Mouse (Mus musculus): Measurements from ENCODE around the gene Klf15. TPM values are rescaled to one million over a fixed set of nuclear protein-coding genes. Genes with fewer than 3 reads are reported as not detected.

Klf15 gene
- polyA plus RNA-seq, 1 experiment from 2014 or later: 5.3 TPM

GRCm38 (mm10) chr6:90496217-90496616 lies 33.8 kb downstream of the Klf15 start:
- no peaks in the 10 kb centered on the region for H3K9me3 ChIP-seq
- peaks cover 10% of the 10 kb centered on the region for H3K4me1 ChIP-seq
- WGBS: 66% methylated on average over 3 of the region's 3 CpGs
- H3K36me3 ChIP-seq: no peaks in the 10 kb centered on the region
- H3K27ac ChIP-seq (replicated peaks): no peak overlapping the region
- ATAC-seq (ENCODE audit: low FRiP score, low read depth): no peak
- H3K27me3 ChIP-seq: no peaks in the 10 kb centered on the region
- H3K4me3 ChIP-seq: no peak overlapping the region
- H3K9ac ChIP-seq (replicated peaks): no peak overlapping the region
- H3K4me2 ChIP-seq (replicated peaks): no peak overlapping the region

GRCm38 (mm10) chr6:90499509-90499908 lies 37.1 kb downstream of the Klf15 start:
- no peak overlapping the region for H3K4me2 ChIP-seq (replicated peaks)
- H3K27me3 ChIP-seq: no peaks in the 10 kb centered on the region
- H3K27ac ChIP-seq (replicated peaks): no peak overlapping the region
- H3K9ac ChIP-seq (replicated peaks): no peak overlapping the region
- 44% methylated on average over 4 of the region's 4 CpGs for WGBS
- no peaks in the 10 kb centered on the region for H3K9me3 ChIP-seq
- no peak overlapping the region for H3K4me3 ChIP-seq
- no peak for ATAC-seq (ENCODE audit: low FRiP score, low read depth)
- peaks cover 10% of the 10 kb centered on the region for H3K4me1 ChIP-seq
- no peaks in the 10 kb centered on the region for H3K36me3 ChIP-seq

- Histone ChIP-seq H3K9ac (replicated peaks) (no peak overlapping the region), H3K4me3 (no peak overlapping the region), H3K27ac (replicated peaks) (no peak overlapping the region), H3K27me3 (no peaks in the 10 kb centered on the region), H3K36me3 (no peaks in the 10 kb centered on the region), H3K9me3 (no peaks in the 10 kb centered on the region), H3K4me1 (peaks cover 4% of the 10 kb centered on the region; the same call in 1 of the 2 replicates), H3K4me2 (replicated peaks) (no peak overlapping the region)
- 79% methylated on average over 8 of the region's 8 CpGs for WGBS
- ATAC-seq (ENCODE audit: low FRiP score, low read depth): no peak
Observed at GRCm38 (mm10) chr6:90501222-90501940, 39.0 kb downstream of the Klf15 start.

- 72% methylated on average over 6 of the region's 6 CpGs for WGBS
- Histone ChIP-seq H3K9me3 (no peaks in the 10 kb centered on the region), H3K4me1 (peaks cover 9% of the 10 kb centered on the region; the same call in 1 of the 2 replicates), H3K4me2 (replicated peaks) (no peak overlapping the region), H3K27ac (replicated peaks) (no peak overlapping the region), H3K9ac (replicated peaks) (no peak overlapping the region), H3K4me3 (no peak overlapping the region), H3K27me3 (no peaks in the 10 kb centered on the region), H3K36me3 (no peaks in the 10 kb centered on the region)
- ATAC-seq (ENCODE audit: low FRiP score, low read depth): no peak
Observed at GRCm38 (mm10) chr6:90505906-90506305, 43.5 kb downstream of the Klf15 start.

GRCm38 (mm10) chr6:90506673-90507311 lies 44.4 kb downstream of the Klf15 start:
- H3K4me2 ChIP-seq (replicated peaks): no peak overlapping the region
- ATAC-seq (ENCODE audit: low FRiP score, low read depth): no peak
- no peak overlapping the region for H3K4me3 ChIP-seq
- H3K27me3 ChIP-seq: no peaks in the 10 kb centered on the region
- 73% methylated on average over 16 of the region's 16 CpGs for WGBS
- peaks cover 9% of the 10 kb centered on the region; the same call in 1 of the 2 replicates for H3K4me1 ChIP-seq
- no peaks in the 10 kb centered on the region for H3K36me3 ChIP-seq
- 0 out of 2 replicates have a peak overlapping the region, but pooled peaks have one; percentile 15 for H3K27ac ChIP-seq (replicated peaks)
- H3K9me3 ChIP-seq: no peaks in the 10 kb centered on the region
- no peak overlapping the region for H3K9ac ChIP-seq (replicated peaks)

GRCm38 (mm10) chr6:90507443-90507842 lies 45.1 kb downstream of the Klf15 start:
- Histone ChIP-seq H3K27me3 (no peaks in the 10 kb centered on the region), H3K9ac (replicated peaks) (no peak overlapping the region), H3K9me3 (no peaks in the 10 kb centered on the region), H3K27ac (replicated peaks) (no peak overlapping the region), H3K4me3 (no peak overlapping the region), H3K4me2 (replicated peaks) (no peak overlapping the region), H3K36me3 (no peaks in the 10 kb centered on the region), H3K4me1 (peaks cover 9% of the 10 kb centered on the region; the same call in 1 of the 2 replicates)
- ATAC-seq (ENCODE audit: low FRiP score, low read depth): no peak

GRCm38 (mm10) chr6:90508197-90508624 lies 45.8 kb downstream of the Klf15 start:
- WGBS: 42% methylated on average over 4 of the region's 4 CpGs
- Histone ChIP-seq H3K4me3 (no peak overlapping the region), H3K27ac (replicated peaks) (no peak overlapping the region), H3K9ac (replicated peaks) (no peak overlapping the region), H3K36me3 (no peaks in the 10 kb centered on the region), H3K27me3 (no peaks in the 10 kb centered on the region), H3K4me2 (replicated peaks) (no peak overlapping the region), H3K9me3 (no peaks in the 10 kb centered on the region), H3K4me1 (peaks cover 9% of the 10 kb centered on the region; the same call in 1 of the 2 replicates)
- no peak for ATAC-seq (ENCODE audit: low FRiP score, low read depth)

- WGBS: 82% methylated on average over 6 of the region's 6 CpGs
Observed at GRCm38 (mm10) chr6:90509085-90509484, 46.7 kb downstream of the Klf15 start.

GRCm38 (mm10) chr6:90512416-90512815 lies 50.0 kb downstream of the Klf15 start:
- WGBS: 85% methylated on average over 5 of the region's 5 CpGs
- no peaks in the 10 kb centered on the region for H3K36me3 ChIP-seq
- no peaks in the 10 kb centered on the region for H3K27me3 ChIP-seq
- H3K4me3 ChIP-seq: no peak overlapping the region
- H3K9ac ChIP-seq (replicated peaks): no peak overlapping the region
- no peak for ATAC-seq (ENCODE audit: low FRiP score, low read depth)
- no peak overlapping the region for H3K4me2 ChIP-seq (replicated peaks)
- no peaks in the 10 kb centered on the region for H3K9me3 ChIP-seq
- no peak overlapping the region for H3K27ac ChIP-seq (replicated peaks)
- peaks cover 4% of the 10 kb centered on the region; the same call in 1 of the 2 replicates for H3K4me1 ChIP-seq

More at GRCm38 (mm10) chr6:90509085-90509484, 46.7 kb downstream of the Klf15 start:
- no peaks in the 10 kb centered on the region for H3K36me3 ChIP-seq
- no peaks in the 10 kb centered on the region for H3K9me3 ChIP-seq
- H3K27ac ChIP-seq (replicated peaks): no peak overlapping the region
- H3K4me3 ChIP-seq: no peak overlapping the region
- H3K4me1 ChIP-seq: peaks cover 9% of the 10 kb centered on the region; the same call in 1 of the 2 replicates
- H3K27me3 ChIP-seq: no peaks in the 10 kb centered on the region
- H3K9ac ChIP-seq (replicated peaks): no peak overlapping the region
- no peak for ATAC-seq (ENCODE audit: low FRiP score, low read depth)
- H3K4me2 ChIP-seq (replicated peaks): no peak overlapping the region

- H3K27ac ChIP-seq (replicated peaks): no peak overlapping the region
- no peak overlapping the region for H3K4me3 ChIP-seq
- H3K36me3 ChIP-seq: no peaks in the 10 kb centered on the region
- H3K4me2 ChIP-seq (replicated peaks): no peak overlapping the region
- no peaks in the 10 kb centered on the region for H3K27me3 ChIP-seq
- H3K4me1 ChIP-seq: peaks cover 2% of the 10 kb centered on the region; the same call in 1 of the 2 replicates
- no peak overlapping the region for H3K9ac ChIP-seq (replicated peaks)
- ATAC-seq (ENCODE audit: low FRiP score, low read depth): no peak
- 70% methylated on average over 5 of the region's 5 CpGs for WGBS
- no peaks in the 10 kb centered on the region for H3K9me3 ChIP-seq
Observed at GRCm38 (mm10) chr6:90513074-90513856, 50.9 kb downstream of the Klf15 start.

GRCm38 (mm10) chr6:90514369-90514768 lies 52.0 kb downstream of the Klf15 start:
- Histone ChIP-seq H3K4me1 (no peaks in the 10 kb centered on the region), H3K9me3 (no peaks in the 10 kb centered on the region), H3K4me2 (replicated peaks) (no peak overlapping the region), H3K4me3 (no peak overlapping the region), H3K27ac (replicated peaks) (no peak overlapping the region), H3K27me3 (no peaks in the 10 kb centered on the region), H3K9ac (replicated peaks) (no peak overlapping the region), H3K36me3 (no peaks in the 10 kb centered on the region)
- 0 out of 2 replicates have a peak, but pooled peaks have one; percentile 4 for ATAC-seq (ENCODE audit: low FRiP score, low read depth)
